Mouse (Mus musculus) E14TG2a.4 (cell line): ENCODE data around the gene Irf2bp2.

ENCODE experiments used
- CTCF ChIP-seq: conservative IDR thresholded peaks from 2 replicates; pipeline ENCODE4 v1.5.1; 2014; ENCODE audit warnings: low read length
- NANOG ChIP-seq: IDR thresholded peaks from 2 replicates; pipeline ENCODE4 v1.6.1; 2014; ENCODE audit warnings: borderline replicate concordance, low read length, mixed read lengths
- POU5F1 ChIP-seq: IDR thresholded peaks from 2 replicates; pipeline ENCODE4 v1.6.1; 2014; ENCODE audit warnings: low read length, borderline replicate concordance

DNA sequence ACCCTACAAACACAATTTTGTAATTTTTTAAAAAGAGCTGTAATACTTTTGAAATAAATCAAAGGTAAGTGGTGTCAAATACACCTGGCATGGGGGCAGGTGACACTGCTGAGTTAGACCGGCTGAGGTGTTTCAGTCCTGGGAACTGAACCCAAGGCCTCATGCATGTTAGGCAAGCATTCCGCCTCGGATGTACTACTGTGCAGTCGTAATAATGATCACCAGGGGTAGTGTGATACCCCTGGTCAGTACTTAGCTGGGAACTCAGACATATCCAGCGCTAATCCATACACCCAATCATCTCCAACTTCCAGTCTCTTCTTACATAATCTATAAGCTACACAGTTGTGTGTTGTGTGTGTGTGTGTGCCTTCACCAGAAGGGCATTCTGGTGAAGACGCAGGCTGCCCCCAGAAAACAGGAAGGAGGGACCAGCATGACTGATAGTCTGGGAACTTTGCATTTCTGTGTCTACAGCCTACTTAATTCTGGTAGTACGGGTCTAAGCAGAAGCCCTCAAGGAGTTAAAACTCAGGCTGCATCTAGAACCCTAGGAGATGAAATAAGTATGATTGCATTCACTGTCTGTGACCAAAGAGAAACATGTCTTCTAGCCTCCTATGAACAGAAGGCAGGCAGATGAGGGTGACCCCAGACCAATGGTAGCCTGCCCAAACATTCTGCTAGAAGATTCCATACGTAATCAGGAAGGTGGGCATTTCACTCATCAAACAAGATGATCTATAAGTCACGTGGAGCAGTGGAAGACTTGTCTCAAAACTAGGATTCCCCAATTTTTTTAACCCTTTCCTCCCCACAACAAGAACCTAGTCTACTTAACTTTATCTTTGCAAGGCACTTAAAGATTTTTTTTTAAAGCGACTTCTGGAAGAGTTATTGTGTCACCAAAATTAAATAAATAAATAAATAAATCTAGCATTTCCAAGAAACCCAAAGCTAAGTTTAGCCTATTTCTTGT lies 6.9 kb downstream of the Irf2bp2 start:
- no peak for TF ChIP-seq CTCF
- no peak for TF ChIP-seq POU5F1
- TF ChIP-seq NANOG = no peak
